Mouse (Mus musculus): ENCODE measurements around the gene Klhdc4. TPM values are rescaled to one million over a fixed set of nuclear protein-coding genes. Genes with fewer than 3 reads are reported as not detected.

Klhdc4 gene
- polyA plus RNA-seq, 1 experiment from 2014 or later = 38.8 TPM

GRCm38 (mm10) chr8:121758470-121758869 is 70.9 kb downstream of the Klhdc4 start:
- Histone ChIP-seq H3K4me2 (ENCODE audit: low read depth, low read length) (no peak overlapping the region), H3K27ac (ENCODE audit: low read length) (no peak overlapping the region), H3K36me3 (ENCODE audit: control insufficient read depth, insufficient read depth, low read length) (no peaks in the 10 kb centered on the region), H3K4me1 (ENCODE audit: control insufficient read depth, insufficient read depth, low read length) (no peaks in the 10 kb centered on the region), H3K9me3 (ENCODE audit: control insufficient read depth, low read length) (no peaks in the 10 kb centered on the region), H3K9ac (ENCODE audit: low read depth, low read length) (no peak overlapping the region), H3K27me3 (replicated peaks; ENCODE audit: control insufficient read depth, insufficient read depth, low read length) (peaks cover under 1% of the 10 kb centered on the region; the same call in 1 of the 2 replicates), H3K4me3 (ENCODE audit: low read length) (no peak overlapping the region)
- 70% methylated on average over 12 of the region's 12 CpGs for WGBS
- no peak for ATAC-seq

DNA sequence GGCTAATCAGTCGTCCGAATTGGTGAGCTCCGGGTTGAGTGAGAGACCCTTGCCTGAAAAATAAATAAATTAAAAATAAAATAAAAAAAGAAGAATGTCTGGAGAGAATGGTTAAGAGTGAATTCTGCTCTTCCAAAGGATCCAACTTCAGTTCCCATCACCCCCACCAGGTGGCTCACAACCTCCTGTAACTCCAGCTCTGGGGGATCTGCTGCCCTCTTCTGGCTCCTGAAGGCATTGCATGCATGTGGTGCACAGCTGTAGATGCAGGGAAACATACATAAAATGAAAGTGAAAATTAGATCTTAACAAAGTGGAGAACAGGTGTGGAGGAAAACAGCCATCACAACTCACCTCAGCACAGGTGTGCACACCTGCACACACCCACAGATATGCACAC is 78.0 kb downstream of the Klhdc4 start:
- WGBS = 29% methylated on average over 3 of the region's 3 CpGs
- Histone ChIP-seq H3K4me3 (ENCODE audit: low read length) (no peak overlapping the region), H3K27ac (ENCODE audit: low read length) (no peak overlapping the region), H3K9ac (ENCODE audit: low read depth, low read length) (no peak overlapping the region), H3K36me3 (ENCODE audit: control insufficient read depth, insufficient read depth, low read length) (no peaks in the 10 kb centered on the region), H3K4me1 (ENCODE audit: control insufficient read depth, insufficient read depth, low read length) (no peaks in the 10 kb centered on the region), H3K4me2 (ENCODE audit: low read depth, low read length) (no peak overlapping the region), H3K27me3 (replicated peaks; ENCODE audit: control insufficient read depth, insufficient read depth, low read length) (peaks cover 9% of the 10 kb centered on the region), H3K9me3 (ENCODE audit: control insufficient read depth, low read length) (peaks cover 3% of the 10 kb centered on the region; the same call in 1 of the 2 replicates)
- ATAC-seq = no peak

DNA sequence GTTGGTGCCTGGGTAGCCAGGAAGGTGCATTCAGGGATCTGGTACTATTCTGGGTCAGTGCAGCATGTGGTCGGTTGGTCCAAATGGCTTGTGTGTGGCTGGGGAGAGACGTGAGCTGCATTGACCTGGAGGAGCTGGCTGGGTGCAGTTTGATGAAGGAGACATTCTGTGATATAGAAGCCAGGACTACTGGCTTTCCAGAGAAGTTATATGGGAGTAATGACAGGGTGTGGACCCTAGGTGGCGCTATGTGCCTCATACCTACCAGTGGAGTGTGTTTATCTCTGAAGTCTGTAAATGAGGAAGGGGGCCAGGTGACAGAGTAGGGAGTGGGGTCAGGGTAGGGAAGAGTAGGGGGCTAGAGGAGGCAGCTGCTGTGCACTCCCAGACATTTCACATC is 78.9 kb downstream of the Klhdc4 start:
- no peak for ATAC-seq
- 33% methylated on average over 3 of the region's 3 CpGs for WGBS
- Histone ChIP-seq H3K36me3 (ENCODE audit: control insufficient read depth, insufficient read depth, low read length) (no peaks in the 10 kb centered on the region), H3K4me1 (ENCODE audit: control insufficient read depth, insufficient read depth, low read length) (no peaks in the 10 kb centered on the region), H3K9me3 (ENCODE audit: control insufficient read depth, low read length) (peaks cover 3% of the 10 kb centered on the region; the same call in 1 of the 2 replicates), H3K9ac (ENCODE audit: low read depth, low read length) (no peak overlapping the region), H3K27ac (ENCODE audit: low read length) (no peak overlapping the region), H3K4me3 (ENCODE audit: low read length) (no peak overlapping the region), H3K4me2 (ENCODE audit: low read depth, low read length) (no peak overlapping the region), H3K27me3 (replicated peaks; ENCODE audit: control insufficient read depth, insufficient read depth, low read length) (peaks cover 9% of the 10 kb centered on the region)

DNA sequence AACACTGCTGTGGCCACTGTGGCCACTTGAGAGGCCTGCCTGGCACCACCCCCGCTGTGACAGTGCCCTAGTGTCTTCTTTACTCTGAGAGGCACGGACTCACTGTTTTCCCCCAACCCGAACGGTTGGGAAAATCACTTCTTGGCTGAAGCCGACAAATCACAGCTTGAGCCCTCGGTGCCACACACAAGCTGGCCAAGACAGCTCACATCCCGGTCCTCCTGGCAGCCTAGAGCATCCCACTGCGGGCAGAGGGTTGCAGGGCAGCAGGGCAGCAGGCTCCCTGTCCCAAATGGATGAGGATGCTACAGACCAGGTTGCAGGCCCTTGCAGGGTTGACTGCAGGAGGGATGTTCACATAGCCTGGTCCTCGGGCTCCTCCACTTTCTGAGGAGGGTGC is 79.9 kb downstream of the Klhdc4 start:
- Histone ChIP-seq H3K36me3 (ENCODE audit: control insufficient read depth, insufficient read depth, low read length) (no peaks in the 10 kb centered on the region), H3K9ac (ENCODE audit: low read depth, low read length) (no peak overlapping the region), H3K9me3 (ENCODE audit: control insufficient read depth, low read length) (peaks cover 3% of the 10 kb centered on the region; the same call in 1 of the 2 replicates), H3K4me2 (ENCODE audit: low read depth, low read length) (no peak overlapping the region), H3K4me1 (ENCODE audit: control insufficient read depth, insufficient read depth, low read length) (no peaks in the 10 kb centered on the region), H3K27ac (ENCODE audit: low read length) (no peak overlapping the region), H3K4me3 (ENCODE audit: low read length) (no peak overlapping the region), H3K27me3 (replicated peaks; ENCODE audit: control insufficient read depth, insufficient read depth, low read length) (peaks cover 9% of the 10 kb centered on the region)
- 75% methylated on average over 9 of the region's 9 CpGs for WGBS
- no peak for ATAC-seq

Other genes starting within 250 kb of the Klhdc4 start
- 190 and 192 TPM in 2 replicates for gene Map1lc3b, start 239.2 kb downstream of the Klhdc4 start, polyA plus RNA-seq (2015; fragmentation: Nextera tagmentation; extraction: Ambion mirVana)
- 7.7 and 9.5 TPM in 2 replicates for gene Zcchc14, start 176.7 kb downstream of the Klhdc4 start, polyA plus RNA-seq (2015; fragmentation: Nextera tagmentation; extraction: Ambion mirVana)
- 2.8 and 3.3 TPM in 2 replicates for gene Jph3, start 99.9 kb downstream of the Klhdc4 start, polyA plus RNA-seq (2015; fragmentation: Nextera tagmentation; extraction: Ambion mirVana)
- gene Slc7a5, start 78.1 kb upstream of the Klhdc4 start, polyA plus RNA-seq (2015; fragmentation: Nextera tagmentation; extraction: Ambion mirVana) = 11.6 and 12.5 TPM in 2 replicates
- gene Car5a, start 115.3 kb upstream of the Klhdc4 start, polyA plus RNA-seq (2015; fragmentation: Nextera tagmentation; extraction: Ambion mirVana) = 0.31 and 0.70 TPM in 2 replicates
- 36.3 and 36.6 TPM in 2 replicates for gene Banp, start 120.2 kb upstream of the Klhdc4 start, polyA plus RNA-seq (2015; fragmentation: Nextera tagmentation; extraction: Ambion mirVana)

Measured in intestine, embryonic 16.5 days (tissue).